Mouse (Mus musculus) thymus, adult 18-20 months (tissue): ENCODE measurements around the gene Dap.

Experiments used
- DNase-seq, 2 experiments: peaks; one replicate each; pipeline ENCODE4 v3.0.0; 2022; ENCODE audit warnings: mixed read lengths in 2 of 2

Dap gene

DNA sequence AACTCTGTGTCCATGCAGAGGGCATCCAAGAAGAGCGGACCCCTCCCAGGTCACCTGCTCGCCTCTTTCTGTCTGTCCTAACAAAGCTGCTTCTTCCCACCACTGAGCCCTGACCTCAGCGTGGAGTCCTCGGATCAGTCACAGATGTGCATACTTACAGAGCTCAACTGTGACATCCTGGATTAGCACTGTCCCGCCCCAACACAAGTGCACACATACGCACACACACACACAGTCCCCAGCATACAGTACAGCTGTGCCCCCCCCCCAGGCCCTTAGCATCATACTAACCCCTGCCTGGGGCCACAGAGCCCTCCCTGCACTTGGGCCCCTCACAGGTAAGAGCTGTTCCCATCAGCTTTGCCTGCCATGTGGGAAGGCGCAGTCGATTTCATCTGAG is 41.3 kb downstream of the Dap start:
- no peak for DNase-seq

- DNase-seq: no peak
These were observed 41.7 kb downstream of the Dap start for GRCm38 (mm10) chr15:31265845-31266244.

GRCm38 (mm10) chr15:31268148-31268547 is 44.0 kb downstream of the Dap start:
- no peak for DNase-seq

DNA sequence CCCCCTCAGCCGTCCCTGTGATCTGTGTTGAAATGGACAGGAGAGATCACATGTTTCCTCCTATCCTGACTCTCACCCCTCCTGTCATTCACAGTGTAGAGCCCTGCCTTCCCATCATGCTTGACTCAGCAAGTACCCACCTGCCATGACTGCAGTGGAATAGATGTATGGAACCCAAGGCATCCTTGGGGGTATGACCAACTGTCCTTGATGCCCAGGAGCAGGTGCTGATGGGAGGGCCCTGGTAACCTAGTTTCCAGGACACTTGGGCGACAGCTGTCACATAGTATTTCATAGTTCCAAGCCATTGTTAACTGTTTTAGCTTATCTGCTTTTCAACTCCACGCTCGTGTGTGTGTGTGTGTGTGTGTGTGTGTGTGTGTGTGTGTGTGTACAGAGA is 45.4 kb downstream of the Dap start:
- DNase-seq: no peak

DNA sequence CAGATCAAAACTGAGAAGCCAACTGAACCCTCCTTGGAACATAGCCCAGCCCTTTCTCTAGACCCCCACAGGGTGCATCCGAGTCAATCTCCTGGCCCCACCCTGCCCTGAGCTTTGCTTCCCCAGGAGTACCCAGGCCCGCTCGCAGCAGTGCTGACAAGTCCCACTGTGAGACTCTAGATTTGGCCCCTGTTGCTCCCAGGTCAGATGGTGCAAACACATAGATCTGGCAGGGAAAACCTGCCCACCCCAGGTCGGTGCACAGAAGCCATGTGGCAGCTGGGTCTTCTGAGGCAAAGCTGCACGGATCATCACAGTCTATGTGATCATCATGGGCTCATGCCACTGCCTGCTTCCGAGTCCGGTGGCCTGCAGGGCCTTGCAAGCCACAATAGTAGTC is 48.6 kb downstream of the Dap start:
- no peak for DNase-seq

DNA sequence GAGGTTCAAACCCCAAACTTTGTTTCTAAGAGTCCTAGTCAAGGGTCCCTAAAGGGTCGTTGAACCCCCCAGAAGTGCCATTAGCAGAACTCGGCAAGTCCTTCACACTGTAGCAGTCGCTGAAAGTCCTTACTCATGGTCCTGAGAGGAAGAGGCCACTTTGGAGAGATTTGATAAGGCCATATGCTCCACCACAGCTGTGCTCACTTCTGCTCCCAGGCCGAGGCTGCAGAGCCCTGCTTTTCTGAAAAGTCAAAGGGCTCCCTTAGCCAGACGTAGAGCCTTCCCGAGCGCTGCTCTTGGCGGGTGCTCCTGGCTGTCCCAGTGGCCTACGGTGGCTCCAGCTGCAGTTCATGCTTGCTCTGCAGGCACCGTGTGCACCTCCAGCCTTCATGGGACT is 49.4 kb downstream of the Dap start:
- no peak for DNase-seq

GRCm38 (mm10) chr15:31278090-31278489 is 54.0 kb downstream of the Dap start:
- no peak for DNase-seq

DNA sequence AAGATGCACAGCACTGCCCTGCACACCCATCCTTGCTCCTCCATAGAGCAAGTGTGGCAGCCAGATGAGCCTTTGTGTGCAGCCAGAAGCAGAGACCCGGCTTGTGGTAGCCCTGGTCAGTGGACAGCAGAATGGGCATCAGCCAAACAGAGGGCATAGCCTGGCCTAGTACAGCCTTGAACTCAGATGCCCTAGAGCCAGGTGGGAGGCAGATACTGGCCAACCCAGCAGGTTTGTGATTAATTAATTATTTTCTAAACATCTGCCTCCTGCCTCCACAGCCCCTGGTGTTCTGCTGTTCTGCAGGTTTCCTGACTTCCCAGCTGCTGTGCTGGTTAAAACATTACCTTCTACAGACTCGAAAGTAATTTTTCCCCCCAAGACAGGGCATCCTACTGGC is 55.0 kb downstream of the Dap start:
- no peak for DNase-seq

DNA sequence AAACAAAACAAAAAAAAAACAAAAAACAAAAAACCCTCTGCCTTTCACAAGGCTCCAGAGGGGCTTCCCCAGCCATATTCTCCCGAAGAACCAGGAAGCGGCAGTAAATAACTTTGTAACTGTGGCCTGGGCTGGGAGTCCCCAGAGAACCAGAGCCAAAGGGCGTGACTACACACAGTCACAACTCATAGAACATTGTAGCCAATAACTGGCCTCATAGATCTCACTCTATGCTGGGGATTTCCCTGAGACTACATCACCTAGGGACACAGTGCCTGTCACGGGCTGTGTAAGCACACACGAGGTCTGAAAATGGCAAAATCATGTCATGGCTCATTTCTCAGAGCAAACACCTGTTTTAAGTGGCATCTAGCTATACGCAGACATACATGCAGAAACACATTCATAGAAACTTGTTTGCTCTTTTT is 55.5 kb downstream of the Dap start:
- DNase-seq: no peak

- DNase-seq: no peak
These were observed 55.9 kb downstream of the Dap start for GRCm38 (mm10) chr15:31280059-31280458.

DNA sequence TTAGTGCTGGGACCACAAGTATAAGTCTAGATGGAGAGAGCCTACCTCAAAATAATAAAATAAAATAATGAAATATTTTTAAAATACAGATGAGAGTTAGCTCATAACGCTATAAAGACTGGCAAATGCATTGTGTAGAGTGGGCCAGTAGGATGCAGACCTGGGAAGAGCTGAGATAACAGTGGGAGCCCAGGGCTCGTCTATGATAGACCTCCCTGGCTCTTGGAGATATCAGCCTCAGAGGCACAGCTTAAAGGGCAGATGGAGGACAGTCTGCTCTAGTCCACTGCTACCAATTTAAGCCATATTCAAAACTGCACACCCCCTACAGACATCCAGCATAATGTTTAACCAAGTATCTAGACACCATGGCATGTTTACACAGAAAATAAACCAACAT is 56.6 kb downstream of the Dap start:
- DNase-seq: no peak

DNA sequence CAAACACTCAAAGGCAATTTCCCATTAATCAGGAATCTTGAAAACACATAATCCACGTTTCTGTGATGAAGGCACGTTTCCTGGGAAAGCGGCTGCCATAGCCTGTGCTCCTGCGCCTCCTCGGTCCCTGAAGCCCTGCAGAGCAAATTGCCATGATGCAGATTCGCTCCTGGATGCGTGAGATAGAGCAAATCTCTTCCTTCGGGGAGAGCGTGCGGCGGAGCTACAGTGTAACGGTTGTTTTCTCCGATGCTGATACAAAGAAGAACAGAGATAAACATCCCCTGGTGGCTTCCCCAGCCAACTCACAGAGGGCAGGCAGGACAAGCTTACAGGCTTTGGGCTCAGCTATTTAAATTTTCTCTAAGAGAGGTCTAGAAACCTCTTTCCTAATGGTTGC is 57.7 kb downstream of the Dap start:
- no peak for DNase-seq

- no peak for DNase-seq
These were observed 58.2 kb downstream of the Dap start for GRCm38 (mm10) chr15:31282353-31282752.

DNA sequence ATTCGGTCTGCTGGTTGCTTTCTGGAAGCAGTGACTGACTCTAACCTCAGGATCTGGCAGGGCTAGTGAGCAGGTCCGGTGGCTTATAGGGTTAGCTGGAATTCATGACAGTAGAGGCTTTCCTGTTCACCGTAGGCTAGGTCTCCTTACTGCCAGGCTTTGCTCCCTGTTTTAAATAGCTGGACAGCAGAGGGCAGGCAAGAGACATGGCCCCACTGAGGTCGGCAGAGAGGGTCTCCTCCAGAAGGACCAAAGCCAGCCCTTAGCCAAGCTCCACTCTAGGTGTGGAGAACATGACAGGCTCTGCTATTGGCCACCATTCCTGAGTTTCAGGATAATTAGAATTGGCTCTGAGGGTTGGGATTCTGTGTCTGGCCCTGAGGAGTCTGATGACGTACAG is 60.0 kb downstream of the Dap start:
- DNase-seq: no peak

- no peak for DNase-seq
These were observed 61.0 kb downstream of the Dap start for GRCm38 (mm10) chr15:31284922-31285631.

DNA sequence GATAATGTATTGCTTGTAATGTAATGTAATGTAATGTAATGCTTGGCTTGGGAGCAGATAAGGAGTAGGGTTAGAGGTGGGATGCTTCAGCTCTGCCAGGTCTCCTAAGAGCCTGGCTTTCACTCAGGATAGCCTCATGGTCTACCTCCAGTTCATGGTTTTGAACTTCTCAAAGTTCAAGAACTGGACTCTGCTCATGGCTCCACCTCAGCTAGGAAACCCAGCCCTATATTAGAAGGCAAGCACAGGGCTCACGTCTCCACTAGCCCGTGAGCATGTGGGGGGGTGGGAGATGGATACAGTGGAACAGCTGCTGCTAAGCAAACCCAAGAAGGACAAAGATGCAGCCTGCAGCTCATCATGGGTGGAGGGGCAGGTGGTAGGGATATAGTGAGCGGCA is 61.6 kb downstream of the Dap start:
- DNase-seq: no peak

DNA sequence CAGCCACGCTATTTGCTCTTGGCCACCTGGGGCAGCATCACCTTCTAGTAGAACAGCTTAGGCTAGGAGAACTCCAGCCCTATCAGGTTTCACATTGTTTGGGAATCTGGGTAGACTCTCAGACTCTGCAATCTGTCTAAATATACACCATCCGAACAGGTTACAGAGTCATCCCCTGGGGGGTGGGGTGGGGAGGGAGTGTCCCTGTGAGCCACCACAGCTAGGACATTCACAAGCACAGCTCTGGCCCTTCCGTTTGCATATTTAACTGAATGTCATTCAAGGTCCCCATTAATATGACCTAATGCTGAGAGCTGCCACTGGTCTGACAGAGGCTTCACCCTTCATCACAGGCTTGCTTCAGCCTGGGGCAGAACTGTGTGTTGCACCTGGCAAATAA is 68.5 kb downstream of the Dap start:
- DNase-seq: no peak

DNA sequence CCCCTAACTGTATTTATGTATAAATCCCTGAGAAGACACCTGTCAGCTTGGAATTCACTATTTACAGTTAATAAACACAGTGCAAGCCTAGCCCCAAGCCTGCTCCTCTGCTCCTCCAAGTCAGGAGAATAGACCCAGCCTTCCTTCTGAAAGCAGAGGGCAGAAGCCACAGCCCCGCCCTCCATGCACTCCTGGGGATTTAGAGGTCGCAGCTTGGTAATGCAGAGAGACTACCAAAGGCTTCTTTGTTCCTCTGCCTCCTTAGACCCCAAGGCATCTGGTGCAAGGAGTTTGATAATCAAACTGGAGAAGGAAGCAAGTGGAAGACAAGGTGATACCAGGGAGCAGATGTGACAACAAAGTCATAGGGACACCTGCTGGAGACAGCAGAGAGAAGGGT is 70.2 kb downstream of the Dap start:
- DNase-seq: no peak

GRCm38 (mm10) chr15:31296882-31297776 is 73.0 kb downstream of the Dap start:
- no peak for DNase-seq

DNA sequence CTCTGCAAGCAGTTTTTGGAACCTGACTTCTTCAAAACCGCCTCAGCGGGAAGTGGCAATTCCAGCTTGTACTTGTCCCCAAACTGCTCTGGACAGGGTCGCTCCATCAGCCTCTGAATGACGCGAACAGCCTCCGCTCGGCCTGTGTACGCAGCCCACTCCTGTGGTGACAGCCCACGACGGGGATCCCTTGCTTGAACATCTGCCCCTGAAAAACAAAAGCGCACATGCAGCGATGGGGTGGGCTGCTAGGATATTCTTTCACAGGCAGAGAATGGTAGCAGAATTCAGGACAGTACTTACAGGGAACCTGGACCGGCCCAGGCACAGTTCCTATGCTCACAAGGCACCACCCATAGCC is 73.6 kb downstream of the Dap start:
- DNase-seq: no peak

GRCm38 (mm10) chr15:31299258-31299917 is 75.3 kb downstream of the Dap start:
- DNase-seq: no peak

DNA sequence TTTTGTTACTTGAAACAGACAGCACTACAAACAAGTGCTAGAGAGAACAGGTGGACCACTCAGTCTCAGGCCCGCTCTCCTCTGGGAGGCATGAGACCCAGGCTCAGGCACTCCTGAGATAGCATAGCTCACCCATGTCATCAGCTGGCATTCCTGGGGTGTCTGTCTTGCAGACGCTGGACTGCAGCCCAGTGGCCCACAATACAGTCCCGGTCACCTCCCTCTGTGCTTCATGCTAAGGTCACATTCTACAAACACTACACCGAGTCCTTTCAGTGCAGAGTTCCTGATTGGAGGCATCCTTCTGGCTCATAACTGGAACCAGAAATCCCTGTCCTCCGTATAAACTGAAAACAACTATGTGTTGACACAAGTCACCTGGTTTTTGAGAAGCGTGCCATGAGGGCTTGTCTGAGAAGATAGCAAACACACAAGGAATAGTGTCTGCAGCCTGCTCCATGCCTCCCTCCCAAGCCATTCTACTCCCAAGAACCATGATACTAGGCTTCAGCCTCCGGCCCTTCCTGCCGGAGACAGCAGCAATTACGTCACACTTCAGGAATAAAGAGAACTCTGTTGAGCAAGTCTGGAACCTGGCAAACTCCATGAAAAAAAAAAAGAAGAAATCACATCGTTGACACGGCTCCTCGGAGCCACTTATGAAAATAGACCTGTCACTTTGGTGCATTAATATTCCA is 78.3 kb downstream of the Dap start:
- DNase-seq: no peak

DNA sequence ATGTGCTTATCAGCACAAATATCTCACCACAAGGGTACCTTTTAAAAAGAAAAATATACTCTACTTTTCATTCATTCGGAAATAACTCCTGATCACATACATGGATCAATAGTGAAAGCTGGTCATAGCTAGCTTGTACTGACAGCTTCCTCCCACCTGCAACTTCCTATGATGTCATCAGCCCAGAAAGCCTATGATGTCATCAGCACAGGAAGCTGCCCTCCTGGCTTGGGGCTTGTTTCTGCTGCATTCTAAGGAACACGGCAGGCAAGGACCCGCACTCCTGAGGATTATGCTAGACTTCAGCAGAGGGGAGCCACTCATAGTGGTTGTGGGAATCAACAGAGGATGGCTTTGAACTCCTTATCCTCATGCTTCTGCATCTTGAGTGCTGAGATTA is 80.2 kb downstream of the Dap start:
- DNase-seq: no peak
